Mouse (Mus musculus) fibroblast of lung, adult 2 months (primary cell): ENCODE data around the gene Tbata.

ENCODE experiments used
- DNase-seq: peaks from one replicate; pipeline ENCODE4 v3.0.0-alpha.2; 2011; ENCODE audit warnings: low read depth

Tbata gene

GRCm38 (mm10) chr10:61167333-61168096 lies 4.2 kb upstream of the Tbata start:
- DNase-seq = no peak

- no peak for DNase-seq
Measured at GRCm38 (mm10) chr10:61168393-61168792, 3.4 kb upstream of the Tbata start.

- no peak for DNase-seq
Measured at GRCm38 (mm10) chr10:61172496-61172895, 742 bp downstream of the Tbata start.

- no peak for DNase-seq
Measured at GRCm38 (mm10) chr10:61174711-61175441, 3.1 kb downstream of the Tbata start.

- peak; percentile 48 for DNase-seq
Measured at GRCm38 (mm10) chr10:61175442-61176204, 3.9 kb downstream of the Tbata start.

GRCm38 (mm10) chr10:61176221-61176790 lies 4.6 kb downstream of the Tbata start:
- no peak for DNase-seq

- DNase-seq = no peak
Measured at GRCm38 (mm10) chr10:61177751-61178150, 6.0 kb downstream of the Tbata start.

- DNase-seq = no peak
Measured at GRCm38 (mm10) chr10:61178687-61179086, 6.9 kb downstream of the Tbata start.

GRCm38 (mm10) chr10:61179927-61180326 lies 8.2 kb downstream of the Tbata start:
- no peak for DNase-seq

GRCm38 (mm10) chr10:61187001-61187400 lies 15.2 kb downstream of the Tbata start:
- DNase-seq = no peak

- DNase-seq = no peak
Measured at GRCm38 (mm10) chr10:61188010-61188409, 16.3 kb downstream of the Tbata start.

- DNase-seq = no peak
Measured at GRCm38 (mm10) chr10:61194611-61195010, 22.9 kb downstream of the Tbata start.

GRCm38 (mm10) chr10:61195216-61195615 lies 23.5 kb downstream of the Tbata start:
- DNase-seq = no peak

- DNase-seq = no peak
Measured at GRCm38 (mm10) chr10:61195718-61196291, 24.1 kb downstream of the Tbata start.

- peak; percentile 42 for DNase-seq
Measured at GRCm38 (mm10) chr10:61199566-61200213, 27.9 kb downstream of the Tbata start.

GRCm38 (mm10) chr10:61200232-61200820 lies 28.6 kb downstream of the Tbata start:
- DNase-seq = no peak

GRCm38 (mm10) chr10:61200998-61201397 lies 29.2 kb downstream of the Tbata start:
- DNase-seq = no peak

- DNase-seq = no peak
Measured at GRCm38 (mm10) chr10:61201596-61202318, 30.0 kb downstream of the Tbata start.

- DNase-seq = no peak
Measured at GRCm38 (mm10) chr10:61203930-61204329, 32.2 kb downstream of the Tbata start.

GRCm38 (mm10) chr10:61208114-61208684 lies 36.4 kb downstream of the Tbata start:
- DNase-seq = no peak
